Mouse (Mus musculus): Measurements from ENCODE around the gene Gpr15.

DNA sequence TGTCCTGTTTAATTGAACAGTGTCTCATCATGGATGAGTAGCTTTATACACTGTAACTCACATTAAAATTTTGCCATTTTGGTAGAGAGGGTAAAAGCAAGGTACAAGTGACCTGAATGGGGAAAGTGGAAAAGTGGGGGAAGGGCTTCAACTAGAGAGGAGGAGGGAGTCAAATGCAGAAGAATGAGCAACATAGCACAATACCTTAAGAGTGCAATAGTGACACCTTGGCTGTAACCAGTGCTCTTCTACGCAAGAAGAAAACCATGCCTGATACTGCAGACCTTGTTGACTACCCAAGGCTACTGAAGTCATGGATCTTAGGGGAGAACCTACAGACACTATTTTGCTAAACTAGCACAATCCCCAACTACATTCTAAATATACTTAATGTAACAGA, 21.6 kb downstream of the Gpr15 start:
- TF ChIP-seq POLR2A (IDR thresholded peaks at IDR 0.05; ENCODE audit: low read depth, low read length) = no peak
- no peak for TF ChIP-seq CTCF (IDR thresholded peaks at IDR 0.05; ENCODE audit: extremely low read depth, insufficient read length, insufficient replicate concordance, low read depth, low read length)
